Mouse (Mus musculus) lung, embryonic 16.5 days (tissue): ENCODE measurements at regions not wholly inside any gene's neighbourhood (a gene's known extent, or its start where the extent isn't known, plus 50 kb on each side); places are given as distances from the start of the nearest gene placed in this dataset.

Experiments used
- ATAC-seq: fragments of 200-750 bp; cut with Nextera tagmentation; 2 replicates; pipeline ENCODE4 v1.8.0; 2017; ENCODE audit warnings: low read depth, mild to moderate bottlenecking, moderate library complexity
- H3K27ac ChIP-seq: fragments of 300-500 bp; sonication (generic); 2 replicates; pipeline ENCODE4 v1.5.1; 2014; ENCODE audit warnings: mild to moderate bottlenecking, control low read depth, low read length
- H3K27me3 ChIP-seq: fragments of 300-500 bp; sonication (generic); 2 replicates; pipeline ENCODE4 v1.6.1; 2014; ENCODE audit warnings: low read depth, low read length, mixed read lengths; ENCODE audit not compliant: control insufficient read depth, insufficient read depth
- H3K36me3 ChIP-seq: fragments of 300-500 bp; sonication (generic); 2 replicates; pipeline ENCODE4 v1.6.1; 2014; ENCODE audit warnings: low read length; ENCODE audit not compliant: control insufficient read depth, insufficient read depth
- H3K4me1 ChIP-seq: fragments of 300-500 bp; sonication (generic); replicated peaks from 2 replicates; pipeline ENCODE4 v1.6.1; 2014; ENCODE audit warnings: low read length, mixed read lengths; ENCODE audit not compliant: control insufficient read depth, insufficient read depth
- H3K4me2 ChIP-seq: fragments of 300-500 bp; sonication (generic); 2 replicates; pipeline ENCODE4 v1.6.1; 2014; ENCODE audit warnings: low read depth, low read length, control low read depth
- H3K4me3 ChIP-seq: fragments of 300-500 bp; sonication (generic); 2 replicates; pipeline ENCODE4 v1.5.1; 2014; ENCODE audit warnings: mild to moderate bottlenecking, low read length, control low read depth
- H3K9ac ChIP-seq: fragments of 300-500 bp; sonication (generic); 2 replicates; pipeline ENCODE4 v1.6.1; 2014; ENCODE audit warnings: low read length, control low read depth
- H3K9me3 ChIP-seq: fragments of 300-500 bp; sonication (generic); 2 replicates; pipeline ENCODE4 v1.6.1; 2016; ENCODE audit warnings: low read length; ENCODE audit not compliant: control insufficient read depth
- WGBS: fragments of 180-500 bp; shearing (Covaris S2); extraction: QIAGEN DNeasy Blood & Tissue Kit; methylation state at CpG from one replicate; pipeline ENCODE4 v1.1.7; 2014; 5-methylcytosine and 5-hydroxymethylcytosine counted together

DNA sequence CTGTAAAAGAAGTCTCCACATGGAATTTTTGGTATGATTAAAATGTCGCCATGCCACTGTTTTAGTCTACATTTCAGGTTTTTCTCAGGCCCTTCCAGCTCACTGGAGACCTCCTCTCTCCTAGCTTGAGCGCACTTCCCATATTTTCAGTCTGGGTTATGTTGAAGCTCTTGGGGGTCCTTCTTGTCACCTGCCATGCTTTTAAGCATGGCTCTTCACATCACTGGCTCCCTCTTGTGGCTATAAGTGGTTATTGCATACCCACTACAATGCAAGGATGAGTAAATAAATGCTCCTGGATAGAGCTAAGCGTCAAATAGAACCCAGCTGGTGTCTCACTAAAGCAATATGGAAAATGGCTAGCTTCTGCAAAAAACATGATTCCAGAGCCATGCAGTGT lies 255.1 kb upstream of the Tsc22d2 start:
- Histone ChIP-seq H3K36me3 (no peaks in the 10 kb centered on the region), H3K9ac (no peak overlapping the region), H3K27me3 (no peaks in the 10 kb centered on the region), H3K9me3 (no peaks in the 10 kb centered on the region; the same call in 1 of the 2 replicates), H3K4me3 (no peak overlapping the region), H3K4me2 (no peak overlapping the region), H3K4me1 (peaks cover 2% of the 10 kb centered on the region; the same call in 1 of the 2 replicates), H3K27ac (no peak overlapping the region)
- WGBS: 54% methylated on average over 3 of the region's 3 CpGs
- ATAC-seq: no peak

DNA sequence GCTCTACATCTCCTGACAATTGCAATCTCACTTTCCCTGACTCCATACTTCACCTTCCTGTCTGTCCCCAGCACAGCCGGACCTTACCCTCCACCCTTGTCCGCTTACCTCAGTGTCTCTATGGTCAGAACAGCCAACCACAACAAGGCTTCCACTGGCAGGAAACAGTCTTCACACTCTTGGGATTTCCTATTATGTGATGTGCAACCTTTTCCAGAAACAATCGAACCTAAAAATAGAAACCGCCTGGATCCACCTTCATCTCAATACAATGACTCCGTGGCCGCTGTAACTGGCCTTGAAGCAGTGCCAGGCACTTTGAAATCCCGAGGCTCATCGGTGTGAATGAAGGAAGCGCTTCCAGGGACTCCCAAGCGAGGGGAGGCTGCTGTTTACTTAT lies 252.3 kb upstream of the Tsc22d2 start:
- Histone ChIP-seq H3K36me3 (no peaks in the 10 kb centered on the region), H3K27me3 (no peaks in the 10 kb centered on the region), H3K27ac (no peak overlapping the region), H3K4me1 (peaks cover 2% of the 10 kb centered on the region; the same call in 1 of the 2 replicates), H3K4me3 (no peak overlapping the region), H3K9me3 (no peaks in the 10 kb centered on the region), H3K4me2 (no peak overlapping the region), H3K9ac (no peak overlapping the region)
- 30% methylated on average over 10 of the region's 10 CpGs for WGBS
- ATAC-seq: peak; percentile 84

DNA sequence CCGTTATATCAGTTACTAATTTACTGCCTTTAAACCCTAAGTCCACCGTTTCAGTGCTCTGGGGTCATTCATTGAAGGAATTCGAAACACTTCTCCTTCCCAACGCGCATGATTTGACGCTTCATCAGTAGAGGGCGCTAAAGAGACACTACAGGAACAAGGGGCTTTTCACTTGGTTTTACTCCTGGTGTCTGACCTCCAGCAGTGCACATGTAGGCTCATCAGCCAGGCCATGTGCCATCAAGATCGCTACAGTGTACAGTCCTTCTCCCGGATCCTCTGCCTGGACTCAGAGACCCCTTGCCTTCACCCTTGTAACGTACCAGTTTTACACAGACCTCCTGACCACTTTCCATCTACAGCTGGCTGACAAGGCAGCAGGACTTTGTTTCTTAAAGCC lies 250.7 kb upstream of the Tsc22d2 start:
- Histone ChIP-seq H3K36me3 (no peaks in the 10 kb centered on the region), H3K4me3 (no peak overlapping the region), H3K4me2 (no peak overlapping the region), H3K9me3 (no peaks in the 10 kb centered on the region), H3K9ac (no peak overlapping the region), H3K27ac (no peak overlapping the region), H3K27me3 (no peaks in the 10 kb centered on the region), H3K4me1 (peaks cover 2% of the 10 kb centered on the region; the same call in 1 of the 2 replicates)
- WGBS: 7% methylated on average over 10 of the region's 10 CpGs
- 0 out of 2 replicates have a peak, but pooled peaks have one; percentile 34 for ATAC-seq

DNA sequence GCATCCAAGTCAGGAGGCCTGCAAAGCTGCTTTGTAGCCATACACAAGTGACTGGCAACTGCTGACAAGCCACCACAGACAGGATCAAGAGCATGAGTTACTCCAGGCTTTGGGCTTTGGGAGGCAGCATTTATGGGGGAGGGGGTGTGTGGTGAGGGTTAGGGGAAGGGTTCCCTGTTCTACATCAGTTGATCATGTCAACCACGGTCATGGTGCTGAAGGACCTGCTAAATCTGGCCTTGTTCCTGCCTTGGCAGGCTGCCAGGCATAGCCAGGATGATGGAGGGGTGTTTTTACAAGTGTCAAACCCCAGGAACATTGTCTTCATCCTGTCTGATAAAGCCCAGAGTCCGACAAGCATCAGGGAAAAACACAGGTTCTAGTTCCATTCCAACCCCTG lies 247.9 kb upstream of the Tsc22d2 start:
- no peaks in the 10 kb centered on the region for H3K27me3 ChIP-seq
- H3K4me3 ChIP-seq: no peak overlapping the region

DNA sequence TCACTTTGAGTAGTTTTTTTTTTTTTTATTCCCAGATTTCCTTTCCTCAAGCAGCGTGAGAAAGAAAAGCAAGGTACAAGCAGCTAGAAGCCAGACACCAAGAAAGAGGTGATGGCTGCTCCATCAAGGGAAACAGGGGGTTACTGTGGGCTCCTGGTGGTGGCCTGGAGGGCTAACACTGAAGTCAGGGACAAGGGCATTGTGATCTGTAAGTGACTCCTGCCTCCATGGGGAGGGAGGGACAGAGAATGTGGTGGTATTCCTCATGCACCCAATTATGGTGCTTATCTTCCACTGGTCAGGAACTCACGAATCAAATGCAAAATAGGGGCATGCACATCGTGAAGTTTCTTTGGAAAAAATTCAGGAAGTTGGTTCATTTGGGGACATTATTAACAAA lies 247.4 kb upstream of the Tsc22d2 start:
- no peak overlapping the region for H3K4me2 ChIP-seq
- ATAC-seq: no peak

More for the DNA sequence above, 247.9 kb upstream of the Tsc22d2 start:
- Histone ChIP-seq H3K4me1 (peaks cover 2% of the 10 kb centered on the region; the same call in 1 of the 2 replicates), H3K27ac (no peak overlapping the region), H3K9me3 (no peaks in the 10 kb centered on the region), H3K36me3 (no peaks in the 10 kb centered on the region), H3K4me2 (no peak overlapping the region), H3K9ac (no peak overlapping the region)
- WGBS: 11% methylated on average over 2 of the region's 2 CpGs
- ATAC-seq: no peak

DNA sequence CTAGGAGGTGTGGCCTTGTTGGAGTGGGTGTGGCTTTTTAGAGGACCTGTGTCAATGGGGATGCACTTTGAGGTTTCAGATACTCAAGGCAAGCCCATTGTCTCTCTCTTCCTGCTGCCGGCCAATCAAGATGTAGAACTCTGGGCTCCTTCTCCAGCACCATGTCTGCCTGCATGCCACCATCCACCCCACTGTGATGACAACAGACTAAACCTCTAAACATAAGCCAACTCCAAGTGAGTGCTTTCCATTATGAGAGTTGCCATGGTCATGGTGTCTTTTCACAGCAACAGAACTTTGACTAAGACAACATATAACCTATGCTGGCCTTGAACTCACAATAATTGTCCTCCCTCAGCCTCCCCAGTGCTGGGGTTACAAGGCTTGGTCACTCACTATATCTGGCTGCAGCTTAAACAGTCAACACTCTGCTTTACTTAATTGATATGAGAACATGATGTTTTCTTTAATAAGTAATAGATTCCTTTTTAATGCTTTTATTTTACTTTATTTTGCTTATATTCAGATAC lies 246.7 kb upstream of the Tsc22d2 start:
- Histone ChIP-seq H3K4me1 (0 out of 2 replicates have a peak, but pooled peaks cover 2% of the 10 kb centered on the region), H3K36me3 (no peaks in the 10 kb centered on the region), H3K9me3 (no peaks in the 10 kb centered on the region), H3K27me3 (no peaks in the 10 kb centered on the region), H3K4me2 (no peak overlapping the region), H3K9ac (no peak overlapping the region), H3K4me3 (no peak overlapping the region), H3K27ac (no peak overlapping the region)
- no peak for ATAC-seq
- 100% methylated on average over 1 of the region's 1 CpGs for WGBS

More for the DNA sequence above, 247.4 kb upstream of the Tsc22d2 start:
- no peaks in the 10 kb centered on the region for H3K9me3 ChIP-seq
- WGBS: 68% methylated on average over 3 of the region's 3 CpGs
- no peak overlapping the region for H3K4me3 ChIP-seq
- H3K9ac ChIP-seq: no peak overlapping the region
- H3K27me3 ChIP-seq: no peaks in the 10 kb centered on the region
- 0 out of 2 replicates have a peak, but pooled peaks cover 2% of the 10 kb centered on the region for H3K4me1 ChIP-seq
- no peak overlapping the region for H3K27ac ChIP-seq
- H3K36me3 ChIP-seq: no peaks in the 10 kb centered on the region

DNA sequence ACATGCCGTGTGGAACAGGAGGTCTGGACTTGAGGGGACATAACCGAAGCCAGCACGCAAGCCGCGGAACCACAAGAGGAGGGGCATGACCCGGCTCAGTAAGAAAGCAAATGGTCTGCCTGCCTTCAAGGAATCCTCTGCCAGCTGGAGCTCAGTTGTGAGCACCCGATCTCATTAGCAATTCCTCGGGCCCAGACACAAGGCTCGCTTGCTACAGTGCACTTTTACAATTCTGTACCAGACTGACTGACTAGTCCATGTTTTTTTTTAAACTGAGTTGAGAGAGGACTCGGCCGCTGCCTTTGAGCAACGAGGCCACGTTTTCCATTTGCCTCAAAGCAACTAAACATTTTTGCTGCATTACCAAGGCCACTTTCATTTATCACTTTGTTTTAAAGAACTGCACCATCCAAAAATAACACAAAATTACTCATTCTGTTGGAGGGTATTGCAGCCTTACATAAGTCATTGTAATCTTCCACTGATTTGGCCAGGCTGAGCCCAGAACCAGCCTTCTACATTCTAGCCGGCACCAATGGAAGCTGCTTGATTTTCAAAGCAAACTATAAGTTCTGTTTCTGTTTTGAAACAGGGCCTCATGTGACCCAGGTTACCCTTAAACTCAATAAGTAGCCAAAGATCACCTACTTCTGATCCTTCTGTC lies 245.9 kb upstream of the Tsc22d2 start:
- Histone ChIP-seq H3K4me2 (0 out of 2 replicates have a peak overlapping the region, but pooled peaks have one; percentile 4), H3K9ac (no peak overlapping the region), H3K27me3 (no peaks in the 10 kb centered on the region), H3K36me3 (no peaks in the 10 kb centered on the region), H3K4me3 (no peak overlapping the region), H3K27ac (peak overlapping the region; percentile 35), H3K4me1 (no peaks in the 10 kb centered on the region), H3K9me3 (no peaks in the 10 kb centered on the region)
- 45% methylated on average over 14 of the region's 14 CpGs for WGBS
- peak; percentile 76 for ATAC-seq

DNA sequence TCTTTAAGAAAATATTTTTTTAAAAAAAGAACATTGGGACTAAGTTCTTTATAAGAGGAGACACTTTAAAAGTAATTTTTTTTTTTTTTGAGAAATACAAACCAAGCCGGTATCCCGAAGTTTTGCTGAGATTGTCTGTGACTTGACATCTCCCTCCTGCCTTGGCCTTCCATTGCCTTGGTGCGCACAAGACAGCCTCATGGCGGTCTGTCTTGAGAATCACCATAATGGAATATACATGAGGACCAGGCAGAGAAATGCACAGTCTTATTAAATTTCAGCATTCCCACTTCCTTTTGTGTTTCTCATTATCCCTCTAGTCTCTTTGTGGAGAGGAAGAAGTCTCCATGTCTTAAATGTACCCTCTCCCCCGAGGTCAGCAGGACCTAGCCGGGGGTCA lies 244.7 kb upstream of the Tsc22d2 start:
- H3K4me3 ChIP-seq: no peak overlapping the region
- H3K36me3 ChIP-seq: no peaks in the 10 kb centered on the region
- no peaks in the 10 kb centered on the region for H3K9me3 ChIP-seq
- no peak overlapping the region for H3K9ac ChIP-seq
- H3K4me2 ChIP-seq: no peak overlapping the region
- no peak overlapping the region for H3K27ac ChIP-seq
- H3K4me1 ChIP-seq: no peaks in the 10 kb centered on the region
- no peaks in the 10 kb centered on the region for H3K27me3 ChIP-seq
- no peak for ATAC-seq
- WGBS: 86% methylated on average over 6 of the region's 6 CpGs

DNA sequence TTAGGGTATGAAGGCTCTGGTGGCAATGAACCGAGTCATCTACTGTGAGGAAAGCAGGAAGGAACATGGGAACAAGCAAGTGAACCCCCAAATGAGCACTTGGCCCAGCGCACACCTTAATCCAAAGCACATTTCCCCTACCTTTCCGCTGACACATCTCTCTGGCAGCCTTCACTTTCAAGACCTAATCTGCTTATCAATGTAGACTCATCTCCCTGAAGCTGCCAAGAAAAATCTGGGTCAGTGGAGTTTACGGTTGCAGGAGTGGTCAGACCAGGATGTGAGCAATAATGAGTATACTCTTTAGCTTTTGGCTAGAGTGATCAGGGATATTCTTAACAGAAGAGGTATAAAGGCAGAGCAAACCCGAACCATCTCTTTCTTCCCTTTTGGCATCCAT lies 242.4 kb upstream of the Tsc22d2 start:
- 79% methylated on average over 5 of the region's 5 CpGs for WGBS
- Histone ChIP-seq H3K4me3 (no peak overlapping the region), H3K27me3 (no peaks in the 10 kb centered on the region), H3K27ac (no peak overlapping the region), H3K36me3 (no peaks in the 10 kb centered on the region), H3K4me1 (no peaks in the 10 kb centered on the region), H3K9ac (no peak overlapping the region), H3K9me3 (no peaks in the 10 kb centered on the region), H3K4me2 (no peak overlapping the region)
- ATAC-seq: no peak
